Mouse (Mus musculus): ENCODE measurements around the gene Ss18l2. TPM values are rescaled to one million over a fixed set of nuclear protein-coding genes. Genes with fewer than 3 reads are reported as not detected.

Ss18l2 gene
- 145 TPM in 2 replicates for polyA plus RNA-seq (2015; fragmentation: Nextera tagmentation; extraction: Ambion mirVana)

- Histone ChIP-seq H3K9me3 (no peaks in the 10 kb centered on the region), H3K4me1 (peaks cover 22% of the 10 kb centered on the region), H3K9ac (replicated peaks) (peak within 1 kb of the TSS; percentile 98), H3K4me3 (peak within 1 kb of the TSS; percentile 94), H3K36me3 (peaks cover 12% of the 10 kb centered on the region), H3K27ac (replicated peaks) (peak within 1 kb of the TSS; percentile 92), H3K4me2 (replicated peaks) (peak within 1 kb of the TSS; percentile 78), H3K27me3 (no peaks in the 10 kb centered on the region)
- peak; percentile 98 for ATAC-seq (replicated peaks)
- WGBS: 6% methylated on average over 37 of the region's 37 CpGs
These were observed at the start of gene Ss18l2 for GRCm38 (mm10) chr9:121709898-121710583. Ss18l2 (plus strand) TSS chr9:121710329.

GRCm38 (mm10) chr9:121663467-121663866 lies 46.7 kb upstream of the Ss18l2 start:
- Histone ChIP-seq H3K36me3 (no peaks in the 10 kb centered on the region), H3K4me3 (no peak overlapping the region), H3K27me3 (no peaks in the 10 kb centered on the region), H3K4me1 (peaks cover 25% of the 10 kb centered on the region), H3K4me2 (replicated peaks) (no peak overlapping the region), H3K9me3 (no peaks in the 10 kb centered on the region), H3K27ac (replicated peaks) (no peak overlapping the region), H3K9ac (replicated peaks) (no peak overlapping the region)
- ATAC-seq (replicated peaks): no peak
- WGBS: 84% methylated on average over 6 of the region's 6 CpGs

GRCm38 (mm10) chr9:121664104-121664503 lies 46.0 kb upstream of the Ss18l2 start:
- ATAC-seq (replicated peaks): no peak
- peaks cover 27% of the 10 kb centered on the region for H3K4me1 ChIP-seq

GRCm38 (mm10) chr9:121666957-121667630 lies 43.0 kb upstream of the Ss18l2 start:
- H3K9ac ChIP-seq (replicated peaks): no peak overlapping the region
- H3K36me3 ChIP-seq: no peaks in the 10 kb centered on the region
- ATAC-seq (replicated peaks): peak; percentile 65

More at GRCm38 (mm10) chr9:121664104-121664503, 46.0 kb upstream of the Ss18l2 start:
- no peak overlapping the region for H3K27ac ChIP-seq (replicated peaks)
- H3K36me3 ChIP-seq: no peaks in the 10 kb centered on the region
- H3K4me2 ChIP-seq (replicated peaks): no peak overlapping the region
- H3K9me3 ChIP-seq: no peaks in the 10 kb centered on the region
- H3K4me3 ChIP-seq: no peak overlapping the region
- WGBS: 81% methylated on average over 5 of the region's 5 CpGs
- no peaks in the 10 kb centered on the region for H3K27me3 ChIP-seq
- H3K9ac ChIP-seq (replicated peaks): no peak overlapping the region

GRCm38 (mm10) chr9:121667822-121668221 lies 42.3 kb upstream of the Ss18l2 start:
- no peak overlapping the region for H3K4me3 ChIP-seq
- 69% methylated on average over 11 of the region's 11 CpGs for WGBS
- peaks cover 12% of the 10 kb centered on the region; the same call in 1 of the 2 replicates for H3K27me3 ChIP-seq
- peak overlapping the region; percentile 93 for H3K27ac ChIP-seq (replicated peaks)
- no peak overlapping the region for H3K4me2 ChIP-seq (replicated peaks)
- H3K4me1 ChIP-seq: peaks cover 38% of the 10 kb centered on the region
- H3K9ac ChIP-seq (replicated peaks): no peak overlapping the region
- H3K9me3 ChIP-seq: no peaks in the 10 kb centered on the region
- H3K36me3 ChIP-seq: no peaks in the 10 kb centered on the region
- no peak; the same call in 1 of the 2 replicates for ATAC-seq (replicated peaks)

More at GRCm38 (mm10) chr9:121666957-121667630, 43.0 kb upstream of the Ss18l2 start:
- Histone ChIP-seq H3K9me3 (no peaks in the 10 kb centered on the region), H3K4me1 (peaks cover 38% of the 10 kb centered on the region), H3K4me3 (no peak overlapping the region), H3K27me3 (peaks cover 12% of the 10 kb centered on the region; the same call in 1 of the 2 replicates), H3K4me2 (replicated peaks) (no peak overlapping the region), H3K27ac (replicated peaks) (peak overlapping the region; percentile 93)
- 57% methylated on average over 16 of the region's 16 CpGs for WGBS

GRCm38 (mm10) chr9:121669348-121669791 lies 40.8 kb upstream of the Ss18l2 start:
- peak overlapping the region; percentile 51 for H3K4me2 ChIP-seq (replicated peaks)
- H3K9ac ChIP-seq (replicated peaks): peak overlapping the region; percentile 40; the same call in 1 of the 2 replicates
- H3K27me3 ChIP-seq: peaks cover 12% of the 10 kb centered on the region; the same call in 1 of the 2 replicates
- H3K9me3 ChIP-seq: no peaks in the 10 kb centered on the region
- H3K36me3 ChIP-seq: no peaks in the 10 kb centered on the region
- ATAC-seq (replicated peaks): peak; percentile 29; the same call in 1 of the 2 replicates
- under 1% methylated on average over 28 of the region's 28 CpGs for WGBS
- peak overlapping the region; percentile 33 for H3K4me3 ChIP-seq
- no peak overlapping the region for H3K27ac ChIP-seq (replicated peaks)
- H3K4me1 ChIP-seq: peaks cover 38% of the 10 kb centered on the region

GRCm38 (mm10) chr9:121671300-121671699 lies 38.8 kb upstream of the Ss18l2 start:
- Histone ChIP-seq H3K27me3 (peaks cover 12% of the 10 kb centered on the region; the same call in 1 of the 2 replicates), H3K4me3 (no peak overlapping the region), H3K4me1 (peaks cover 33% of the 10 kb centered on the region), H3K9ac (replicated peaks) (no peak overlapping the region), H3K36me3 (no peaks in the 10 kb centered on the region), H3K9me3 (no peaks in the 10 kb centered on the region), H3K4me2 (replicated peaks) (no peak overlapping the region), H3K27ac (replicated peaks) (no peak overlapping the region)
- 21% methylated on average over 7 of the region's 7 CpGs for WGBS
- no peak for ATAC-seq (replicated peaks)

GRCm38 (mm10) chr9:121672311-121672710 lies 37.8 kb upstream of the Ss18l2 start:
- Histone ChIP-seq H3K27ac (replicated peaks) (no peak overlapping the region), H3K4me1 (peaks cover 23% of the 10 kb centered on the region), H3K4me3 (no peak overlapping the region), H3K27me3 (peaks cover 12% of the 10 kb centered on the region; the same call in 1 of the 2 replicates), H3K36me3 (no peaks in the 10 kb centered on the region), H3K4me2 (replicated peaks) (no peak overlapping the region), H3K9ac (replicated peaks) (no peak overlapping the region), H3K9me3 (no peaks in the 10 kb centered on the region)
- ATAC-seq (replicated peaks): no peak
- 74% methylated on average over 5 of the region's 5 CpGs for whole genome bisulfite sequencing

- Histone ChIP-seq H3K9ac (replicated peaks) (no peak overlapping the region), H3K4me1 (peaks cover 13% of the 10 kb centered on the region), H3K27ac (replicated peaks) (no peak overlapping the region), H3K27me3 (peaks cover 12% of the 10 kb centered on the region; the same call in 1 of the 2 replicates), H3K4me2 (replicated peaks) (no peak overlapping the region), H3K4me3 (no peak overlapping the region), H3K36me3 (no peaks in the 10 kb centered on the region), H3K9me3 (no peaks in the 10 kb centered on the region)
- ATAC-seq (replicated peaks): no peak
- WGBS: 87% methylated on average over 5 of the region's 5 CpGs
These were observed 36.4 kb upstream of the Ss18l2 start for GRCm38 (mm10) chr9:121673716-121674115.

- H3K27me3 ChIP-seq: peaks cover 9% of the 10 kb centered on the region; the same call in 1 of the 2 replicates
- no peaks in the 10 kb centered on the region for H3K36me3 ChIP-seq
- no peak overlapping the region for H3K9ac ChIP-seq (replicated peaks)
- H3K4me2 ChIP-seq (replicated peaks): no peak overlapping the region
- ATAC-seq (replicated peaks): no peak
- WGBS: 83% methylated on average over 9 of the region's 9 CpGs
- H3K4me3 ChIP-seq: no peak overlapping the region
- no peak overlapping the region for H3K27ac ChIP-seq (replicated peaks)
- no peaks in the 10 kb centered on the region for H3K9me3 ChIP-seq
- peaks cover 12% of the 10 kb centered on the region for H3K4me1 ChIP-seq
These were observed 35.1 kb upstream of the Ss18l2 start for GRCm38 (mm10) chr9:121675011-121675410.

- H3K36me3 ChIP-seq: no peaks in the 10 kb centered on the region
- H3K27ac ChIP-seq (replicated peaks): no peak overlapping the region
- WGBS: 92% methylated on average over 2 of the region's 2 CpGs
- H3K9me3 ChIP-seq: no peaks in the 10 kb centered on the region
- H3K4me2 ChIP-seq (replicated peaks): no peak overlapping the region
- peaks cover 4% of the 10 kb centered on the region; the same call in 1 of the 2 replicates for H3K27me3 ChIP-seq
- no peak for ATAC-seq (replicated peaks)
- no peak overlapping the region for H3K9ac ChIP-seq (replicated peaks)
- peaks cover 10% of the 10 kb centered on the region for H3K4me1 ChIP-seq
- no peak overlapping the region for H3K4me3 ChIP-seq
These were observed 34.6 kb upstream of the Ss18l2 start for GRCm38 (mm10) chr9:121675556-121675955.

- 91% methylated on average over 4 of the region's 4 CpGs for WGBS
- peaks cover 10% of the 10 kb centered on the region for H3K4me1 ChIP-seq
- ATAC-seq (replicated peaks): no peak
These were observed 33.1 kb upstream of the Ss18l2 start for GRCm38 (mm10) chr9:121677069-121677468.

More at GRCm38 (mm10) chr9:121677069-121677468, 33.1 kb upstream of the Ss18l2 start:
- no peak overlapping the region for H3K4me2 ChIP-seq (replicated peaks)
- no peak overlapping the region for H3K4me3 ChIP-seq
- H3K27me3 ChIP-seq: no peaks in the 10 kb centered on the region
- peaks cover under 1% of the 10 kb centered on the region; the same call in 1 of the 2 replicates for H3K36me3 ChIP-seq
- H3K27ac ChIP-seq (replicated peaks): no peak overlapping the region
- H3K9ac ChIP-seq (replicated peaks): no peak overlapping the region
- H3K9me3 ChIP-seq: no peaks in the 10 kb centered on the region
